Mouse (Mus musculus) adrenal gland, adult 10 weeks (tissue): Measurements from ENCODE around the gene Mstn. TPM values are rescaled to one million over a fixed set of nuclear protein-coding genes. Genes with fewer than 3 reads are reported as not detected.

Experiments used
- polyA plus RNA-seq: library from polyadenylated mRNA; stranded (reverse); fragments of 350-450 nt; fragmentation: Illumina TruSeq; extraction: RNeasy Lipid Tissue Mini Kit (QIAGEN cat#74804); gene quantifications from one replicate; pipeline ENCODE4 v1.2.3, GENCODE M21; 2014; ENCODE audit warnings: low read depth, low replicate concordance

Mstn gene
- polyA plus RNA-seq: 0.70 TPM

GRCm38 (mm10) chr1:53061340-53061739 lies at the start of gene Mstn:
TSS of gene Mstn (plus strand) at chr1:53061640.

DNA sequence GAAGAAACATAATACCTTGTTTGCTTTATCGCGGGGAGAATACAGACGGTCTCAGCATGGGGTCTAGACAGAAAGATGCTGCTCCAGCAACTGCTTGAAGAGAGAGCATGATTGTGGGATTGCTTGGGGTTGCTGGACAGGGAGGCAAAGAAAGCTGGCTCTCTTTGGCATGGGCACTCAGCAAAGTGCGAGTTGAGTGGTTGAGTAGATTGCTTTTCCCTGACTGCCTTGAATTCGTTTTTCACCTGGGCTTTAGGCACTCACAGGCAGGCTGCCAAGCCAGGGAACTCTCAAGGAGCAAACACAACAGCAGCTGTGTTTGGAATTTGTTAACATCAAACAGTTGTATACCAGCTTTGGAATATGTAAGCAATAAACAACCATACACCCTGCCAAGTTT lies 41.4 kb upstream of the Mstn start, which contains the start of gene 1700019D03Rik:
1700019D03Rik (minus strand) TSS at position 101 of the 400 bp plus-strand sequence.

Other genes with a start within 250 kb of the Mstn start
- gene Inpp1, start 244.0 kb upstream of the Mstn start, polyA plus RNA-seq: 15.5 TPM
- 243 TPM for gene Hibch, start 216.7 kb upstream of the Mstn start, polyA plus RNA-seq
- 3.6 TPM for gene 1700019D03Rik, start 41.5 kb upstream of the Mstn start, polyA plus RNA-seq
- gene 1700019A02Rik, start 126.0 kb downstream of the Mstn start, polyA plus RNA-seq: not detected
- 8.2 TPM for gene Pms1, start 235.4 kb downstream of the Mstn start, polyA plus RNA-seq
- gene Ormdl1, start 235.5 kb downstream of the Mstn start, polyA plus RNA-seq: 118 TPM
- not detected for gene Gm28778, start 235.5 kb downstream of the Mstn start, polyA plus RNA-seq